Mouse (Mus musculus) cerebellum, adult 18-20 months (tissue): ENCODE data around the gene Irx3.
A peak's percentile ranks its signal among the peaks of the same experiment; 100 is the strongest.

Experiments
- DNase-seq, 2 experiments: peaks; one replicate each; pipeline ENCODE4 v3.0.0; 2021

The Irx3 gene

GRCm38 (mm10) chr8:91801839-91802238, at the start of gene Irx3:
Irx3 (minus strand) TSS chr8:91802067.
- peak; percentile 65 to 70 for DNase-seq

GRCm38 (mm10) chr8:91851359-91851758, 49.5 kb upstream of the Irx3 start:
- no peak for DNase-seq

- no peak for DNase-seq
Observed at GRCm38 (mm10) chr8:91849984-91850383, 48.1 kb upstream of the Irx3 start.

- DNase-seq: no peak
Observed at GRCm38 (mm10) chr8:91849529-91849928, 47.7 kb upstream of the Irx3 start.

- DNase-seq: no peak
Observed at GRCm38 (mm10) chr8:91845641-91846040, 43.8 kb upstream of the Irx3 start.

GRCm38 (mm10) chr8:91837131-91837530, 35.3 kb upstream of the Irx3 start:
- no peak for DNase-seq

GRCm38 (mm10) chr8:91836685-91837084, 34.8 kb upstream of the Irx3 start:
- no peak for DNase-seq

GRCm38 (mm10) chr8:91827661-91828060, 25.8 kb upstream of the Irx3 start:
- no peak for DNase-seq

GRCm38 (mm10) chr8:91827192-91827591, 25.3 kb upstream of the Irx3 start:
- DNase-seq: no peak

- DNase-seq: no peak
Observed at GRCm38 (mm10) chr8:91823357-91823756, 21.5 kb upstream of the Irx3 start.

- no peak for DNase-seq
Observed at GRCm38 (mm10) chr8:91822746-91823145, 20.9 kb upstream of the Irx3 start.

GRCm38 (mm10) chr8:91821976-91822375, 20.1 kb upstream of the Irx3 start:
- DNase-seq: no peak

GRCm38 (mm10) chr8:91819778-91820177, 17.9 kb upstream of the Irx3 start:
- DNase-seq: no peak

GRCm38 (mm10) chr8:91818784-91819183, 16.9 kb upstream of the Irx3 start:
- DNase-seq: no peak

GRCm38 (mm10) chr8:91814106-91814505, 12.2 kb upstream of the Irx3 start:
- DNase-seq: no peak

GRCm38 (mm10) chr8:91806720-91807241, 4.9 kb upstream of the Irx3 start:
- DNase-seq: no peak

GRCm38 (mm10) chr8:91806084-91806719, 4.3 kb upstream of the Irx3 start:
- no peak for DNase-seq

- DNase-seq: peak; percentile 5 to 23
Observed at GRCm38 (mm10) chr8:91805254-91805671, 3.4 kb upstream of the Irx3 start.

- no peak for DNase-seq
Observed at GRCm38 (mm10) chr8:91804403-91805253, 2.8 kb upstream of the Irx3 start.

- DNase-seq: no peak
Observed at GRCm38 (mm10) chr8:91803515-91804402, 1.9 kb upstream of the Irx3 start.

GRCm38 (mm10) chr8:91802401-91803322, 795 bp upstream of the Irx3 start:
- no peak for DNase-seq
